Mouse (Mus musculus): ENCODE results near the gene Stmn3.

DNA sequence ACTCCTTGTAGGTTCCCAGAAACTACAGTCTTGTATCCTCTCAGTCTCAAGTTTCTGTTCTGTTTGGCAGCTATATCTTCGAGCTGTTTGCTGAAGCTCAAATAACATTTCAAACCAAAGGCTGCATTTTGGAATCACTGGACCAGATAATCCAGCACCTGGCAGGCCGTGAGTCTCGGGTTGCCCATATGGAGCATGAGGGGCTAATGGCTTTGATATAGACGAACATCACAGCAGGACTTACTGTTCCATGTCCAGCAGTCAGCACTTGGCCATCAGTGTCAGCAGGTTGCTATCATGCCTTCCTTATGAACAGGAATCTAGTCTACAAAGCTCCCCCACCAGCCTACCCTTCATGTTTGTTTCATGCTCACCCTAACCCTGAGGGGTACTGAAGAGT, 26.1 kb upstream of the Stmn3 start:
- TF ChIP-seq EP300 (optimal IDR thresholded peaks at IDR 0.05) = no peak
- no peak for TF ChIP-seq CTCF (IDR thresholded peaks at IDR 0.05; ENCODE audit: low read depth)
